Mouse (Mus musculus) stomach, postnatal 0 days (tissue): ENCODE results near the gene Creb1.

ENCODE experiments used
- CTCF ChIP-seq: IDR thresholded peaks from 2 replicates; pipeline ENCODE4 v1.5.1; 2016; ENCODE audit warnings: antibody characterized with exemption, low read depth, mild to moderate bottlenecking, moderate library complexity
- EP300 ChIP-seq: optimal IDR thresholded peaks from 2 replicates; pipeline ENCODE3; 2016; ENCODE audit warnings: antibody characterized with exemption

DNA sequence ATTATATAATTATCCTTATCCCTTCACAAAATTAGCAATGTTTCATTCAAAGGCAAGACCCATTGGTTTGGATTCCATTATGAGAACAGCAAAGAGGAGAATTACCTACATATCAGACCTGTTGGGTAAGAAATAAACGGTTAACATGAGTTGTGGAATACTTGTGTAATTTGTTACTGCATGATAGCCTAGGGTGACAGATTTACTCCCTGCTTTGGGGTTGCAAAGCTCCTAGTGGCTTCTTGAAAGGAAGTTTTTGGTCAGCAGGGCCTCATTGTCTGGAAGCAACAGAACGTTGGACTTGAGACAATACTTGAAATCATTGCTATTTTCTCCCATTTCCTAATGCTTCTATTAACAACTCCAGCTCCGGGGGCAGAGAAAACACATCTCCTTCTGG lies 14.0 kb upstream of the Creb1 start:
- no peak for TF ChIP-seq CTCF
- TF ChIP-seq EP300: no peak
